Mouse (Mus musculus) right cerebral cortex, postnatal 10 days (tissue): ENCODE results near the gene Drap1.

Experiments
- DNase-seq, 2 experiments: peaks; one replicate each; pipeline ENCODE4 v3.0.0; 2021; ENCODE audit warnings: low spot score in 2 of 2

The Drap1 gene

DNA sequence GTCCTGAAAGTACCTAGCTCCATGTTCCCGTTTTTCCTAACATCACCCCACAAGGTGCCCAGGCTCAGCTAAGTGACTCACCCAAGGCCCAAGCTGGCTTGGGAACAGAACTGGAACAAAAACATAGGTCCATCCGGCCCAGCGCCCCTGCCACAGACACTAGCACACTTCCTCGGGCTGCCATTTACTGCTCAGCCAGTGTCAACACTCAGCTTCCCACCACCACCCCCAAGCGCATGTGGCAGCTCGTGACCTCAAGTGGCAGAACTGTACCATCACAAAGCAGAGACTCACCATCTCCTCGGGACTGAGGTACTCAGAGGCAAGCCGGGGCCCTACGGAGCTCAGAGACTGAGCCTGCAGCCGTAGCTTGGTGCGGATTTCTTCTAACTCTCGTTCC lies 41.5 kb downstream of the Drap1 start:
- DNase-seq, result no peak

- DNase-seq, result no peak
These were observed 47.3 kb downstream of the Drap1 start for GRCm38 (mm10) chr19:5377446-5377845.

DNA sequence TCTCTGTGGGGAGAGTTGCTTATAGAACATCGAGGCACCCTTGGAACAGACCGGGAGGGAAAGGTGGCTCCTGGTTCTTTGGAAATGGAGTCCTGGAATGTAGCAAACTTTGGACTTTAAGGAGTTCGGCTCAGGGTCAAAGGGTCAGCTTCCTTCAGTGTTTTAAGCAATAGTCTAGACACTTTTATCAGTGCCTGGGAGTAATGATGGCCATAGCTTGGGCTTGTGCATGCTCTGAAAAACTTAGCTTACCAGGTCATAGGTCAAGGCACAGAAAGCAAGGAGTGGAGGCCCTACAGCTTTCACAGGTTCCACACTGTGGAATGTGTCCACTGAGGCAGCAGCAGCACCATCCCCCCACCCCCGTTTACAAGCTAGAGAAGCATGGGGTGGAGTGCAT lies 50.0 kb downstream of the Drap1 start:
- no peak for DNase-seq

GRCm38 (mm10) chr19:5374177-5374576 lies 50.6 kb downstream of the Drap1 start:
- DNase-seq, result no peak
